Mouse (Mus musculus) urinary bladder, adult 18-20 months (tissue): ENCODE data around the gene 9530002B09Rik.

Experiments
- DNase-seq, 2 experiments: peaks; one replicate each; pipeline ENCODE4 v3.0.0; 2022; ENCODE audit warnings: low spot score in 2 of 2, mixed read lengths in 2 of 2

The 9530002B09Rik gene

GRCm38 (mm10) chr4:122688975-122689374, at the start of gene 9530002B09Rik:
Gene 9530002B09Rik (plus strand): TSS chr4:122689275.
- DNase-seq: no peak
